Mouse (Mus musculus) ES-E14 (cell line): Measurements from ENCODE around the gene Fank1. TPM values are rescaled to one million over a fixed set of nuclear protein-coding genes. Genes with fewer than 3 reads are reported as not detected.

Experiments
- DNase-seq: peaks from one replicate; pipeline ENCODE4 v3.0.0-alpha.2; 2013; ENCODE audit warnings: low read depth, low spot score
- H3K27ac ChIP-seq: 2 replicates; pipeline ENCODE4 v1.5.1; 2012; ENCODE audit warnings: low read depth, mild to moderate bottlenecking, low read length, moderate library complexity, mixed read lengths; ENCODE audit not compliant: poor library complexity, insufficient read depth, severe bottlenecking
- H3K36me3 ChIP-seq: 2 replicates; pipeline ENCODE4 v1.6.1; 2012; ENCODE audit warnings: mild to moderate bottlenecking, low read length, moderate library complexity, mixed read lengths; ENCODE audit not compliant: control insufficient read depth, poor library complexity, insufficient read depth, severe bottlenecking
- H3K4me1 ChIP-seq, 2 experiments: fragments of 150-350 bp in 1 of 2; sonication (generic) in 1 of 2; 2 replicates each; pipeline ENCODE4 v1.6.1; 2012; ENCODE audit warnings: low read length in 2 of 2, mild to moderate bottlenecking in 1 of 2, mixed read lengths in 1 of 2; ENCODE audit not compliant: control insufficient read depth in 2 of 2, insufficient read depth in 2 of 2, poor library complexity in 1 of 2
- H3K4me3 ChIP-seq, 2 experiments: fragments of 150-350 bp in 1 of 2; sonication (generic) in 1 of 2; 2 replicates each; pipeline ENCODE4 v1.5.1; 2012; ENCODE audit warnings: low read length in 2 of 2, low read depth in 1 of 2, mild to moderate bottlenecking in 1 of 2, mixed read lengths in 1 of 2; ENCODE audit not compliant: insufficient read depth in 1 of 2, poor library complexity in 1 of 2, severe bottlenecking in 1 of 2
- H3K9ac ChIP-seq: 2 replicates; pipeline ENCODE4 v1.6.1; 2012; ENCODE audit warnings: low read depth, mild to moderate bottlenecking, low read length, mixed read lengths; ENCODE audit not compliant: poor library complexity, insufficient read depth, severe bottlenecking
- H3K9me3 ChIP-seq: fragments of 150-350 bp; sonication (generic); 2 replicates; pipeline ENCODE4 v1.6.1; 2012; ENCODE audit warnings: low read depth, mild to moderate bottlenecking, low read length; ENCODE audit not compliant: control insufficient read depth, insufficient read depth
- CHD2 ChIP-seq: IDR thresholded peaks from 2 replicates; pipeline ENCODE4 v1.6.1; 2014; ENCODE audit warnings: mild to moderate bottlenecking, low read depth, low read length, inconsistent platforms
- HCFC1 ChIP-seq: IDR thresholded peaks from 2 replicates; pipeline ENCODE4 v1.6.1; 2012; ENCODE audit warnings: low read length, inconsistent platforms, borderline replicate concordance; ENCODE audit not compliant: insufficient read depth
- MAFK ChIP-seq: IDR thresholded peaks from 2 replicates; pipeline ENCODE4 v1.6.1; 2014; ENCODE audit warnings: mild to moderate bottlenecking, low read depth, low read length, inconsistent platforms; ENCODE audit not compliant: insufficient read depth
- ZC3H11A ChIP-seq: IDR thresholded peaks from 2 replicates; pipeline ENCODE4 v1.6.1; 2012; ENCODE audit warnings: low read depth, mild to moderate bottlenecking, inconsistent platforms, low read length, borderline replicate concordance
- ZNF384 ChIP-seq: IDR thresholded peaks from 2 replicates; pipeline ENCODE4 v1.6.1; 2012; ENCODE audit warnings: low read depth, low read length, inconsistent platforms
- in situ Hi-C, 2 experiments: fragments of 600-800 bp; cut with MboI; formaldehyde crosslinking; loops; one replicate each; pipeline ENCODE4 v1.15.1; 2025; ENCODE audit warnings: low sequenced_read_pairs in 2 of 2, inconsistent platforms in 1 of 2; ENCODE audit not compliant: unreplicated experiment in 2 of 2
- total RNA-seq: library from RNA; depleted of rRNA; stranded (reverse); fragments of 300-350 nt; gene quantifications from 2 replicates; pipeline ENCODE4 v1.2.3, GENCODE M21; 2012

Gene Fank1
- total RNA-seq, 1 experiment, result 0.62 TPM

- Histone ChIP-seq H3K9me3 (no peaks in the 10 kb centered on the region), H3K4me1 (no peaks in the 10 kb centered on the region; a peak in 1 of 4 replicates), H3K27ac (no peak overlapping the region), H3K4me3 (no peak overlapping the region), H3K9ac (no peak overlapping the region), H3K36me3 (no peaks in the 10 kb centered on the region)
- in situ Hi-C loops, result no loop called here
- DNase-seq, result no peak
- TF ChIP-seq ZNF384, result no peak
- no peak for TF ChIP-seq HCFC1
- no peak for TF ChIP-seq MAFK
- TF ChIP-seq CHD2, result no peak
- TF ChIP-seq ZC3H11A, result no peak
Measured at GRCm38 (mm10) chr7:133916230-133916629, 139.6 kb downstream of the Fank1 start.

GRCm38 (mm10) chr7:133919306-133919705, 142.6 kb downstream of the Fank1 start:
- no peak overlapping the region for H3K4me3 ChIP-seq
- in situ Hi-C loops, result no loop called here
- DNase-seq, result no peak
- H3K9me3 ChIP-seq, result no peaks in the 10 kb centered on the region
- no peak overlapping the region for H3K27ac ChIP-seq
- H3K36me3 ChIP-seq, result no peaks in the 10 kb centered on the region
- no peaks in the 10 kb centered on the region; a peak in 1 of 4 replicates for H3K4me1 ChIP-seq
- no peak for TF ChIP-seq CHD2
- no peak for TF ChIP-seq MAFK
- no peak for TF ChIP-seq ZC3H11A
- TF ChIP-seq HCFC1, result no peak
- TF ChIP-seq ZNF384, result no peak
- no peak overlapping the region for H3K9ac ChIP-seq

DNA sequence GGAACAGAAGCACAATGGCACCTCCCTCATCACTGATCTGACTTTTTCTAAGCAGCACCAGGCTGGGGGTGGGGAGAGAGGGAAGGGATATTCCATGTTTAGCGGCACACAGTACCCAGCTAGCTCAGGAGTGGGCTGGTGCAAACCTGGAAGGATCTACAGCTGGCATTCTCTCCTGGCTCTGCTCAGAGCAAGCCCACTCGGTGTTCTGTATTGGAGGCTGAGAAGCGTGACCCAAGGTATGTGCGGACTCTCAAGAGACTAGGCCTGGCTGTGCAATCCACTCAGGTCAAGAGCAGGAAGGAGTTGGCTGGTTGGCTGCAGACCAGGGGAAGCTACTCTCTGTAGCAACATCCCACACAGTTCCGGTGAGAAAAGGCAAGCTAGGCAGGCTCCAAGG, 143.3 kb downstream of the Fank1 start:
- H3K4me1 ChIP-seq, result no peaks in the 10 kb centered on the region; a peak in 1 of 4 replicates
- no peak overlapping the region for H3K4me3 ChIP-seq
- no peaks in the 10 kb centered on the region for H3K9me3 ChIP-seq
- H3K9ac ChIP-seq, result no peak overlapping the region
- no peak for TF ChIP-seq MAFK
- TF ChIP-seq ZC3H11A, result no peak
- no peak for TF ChIP-seq ZNF384
- TF ChIP-seq CHD2, result no peak
- no peak for TF ChIP-seq HCFC1
- no peak for DNase-seq
- in situ Hi-C loops, result no loop called here
- no peak overlapping the region for H3K27ac ChIP-seq
- H3K36me3 ChIP-seq, result no peaks in the 10 kb centered on the region

DNA sequence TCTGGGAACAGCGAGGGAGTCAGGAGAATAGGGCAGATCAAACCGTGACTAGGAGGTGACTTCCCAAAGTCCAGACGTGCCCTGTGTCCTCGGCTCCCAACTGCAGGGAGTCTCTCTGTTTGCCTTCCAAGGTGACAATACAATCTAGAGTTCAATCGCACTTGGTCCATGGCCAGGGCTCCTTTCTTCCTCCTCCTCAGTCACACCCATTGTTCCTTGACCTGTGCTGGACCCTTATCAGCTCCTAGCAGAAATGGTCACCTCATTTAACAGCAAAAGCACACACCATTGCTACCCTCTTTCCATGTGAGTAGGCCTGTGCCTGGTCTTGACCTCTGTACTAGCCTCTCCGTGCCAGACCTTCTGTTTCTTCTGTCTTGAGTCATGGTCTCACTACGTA, 144.1 kb downstream of the Fank1 start:
- no peaks in the 10 kb centered on the region for H3K9me3 ChIP-seq
- H3K4me3 ChIP-seq, result no peak overlapping the region
- H3K27ac ChIP-seq, result no peak overlapping the region
- no peaks in the 10 kb centered on the region; a peak in 1 of 4 replicates for H3K4me1 ChIP-seq
- H3K9ac ChIP-seq, result no peak overlapping the region
- TF ChIP-seq CHD2 (no peak), ZNF384 (no peak)
- DNase-seq, result no peak
- no peaks in the 10 kb centered on the region for H3K36me3 ChIP-seq
- in situ Hi-C loops, result no loop called here

GRCm38 (mm10) chr7:133921291-133921690, 144.6 kb downstream of the Fank1 start:
- Histone ChIP-seq H3K4me3 (no peak overlapping the region), H3K4me1 (no peaks in the 10 kb centered on the region; a peak in 1 of 4 replicates), H3K27ac (no peak overlapping the region), H3K9ac (no peak overlapping the region), H3K36me3 (no peaks in the 10 kb centered on the region), H3K9me3 (no peaks in the 10 kb centered on the region)
- TF ChIP-seq HCFC1 (no peak), CHD2 (no peak), ZC3H11A (no peak), ZNF384 (no peak)
- in situ Hi-C loops, result no loop called here
- DNase-seq, result no peak
